Mouse (Mus musculus) stomach, postnatal 0 days (tissue): ENCODE measurements around the gene Cnr2.

Source experiments
- CTCF ChIP-seq: IDR thresholded peaks from 2 replicates; pipeline ENCODE4 v1.5.1; 2016; ENCODE audit warnings: antibody characterized with exemption, low read depth, mild to moderate bottlenecking, moderate library complexity
- EP300 ChIP-seq: optimal IDR thresholded peaks from 2 replicates; pipeline ENCODE3; 2016; ENCODE audit warnings: antibody characterized with exemption

- TF ChIP-seq EP300 (no peak), CTCF (no peak)
These were observed 9.5 kb upstream of the Cnr2 start for GRCm38 (mm10) chr4:135885676-135886075.
